Mouse (Mus musculus): ENCODE measurements at regions not wholly inside any gene's neighbourhood (a gene's known extent, or its start where the extent isn't known, plus 50 kb on each side); places are given as distances from the start of the nearest gene placed in this dataset.

- 76% methylated on average over 6 of the region's 6 CpGs for WGBS (ENCODE audit: insufficient replicate concordance)
- Histone ChIP-seq H3K36me3 (replicated peaks; ENCODE audit: insufficient read depth, low read length) (no peaks in the 10 kb centered on the region), H3K9me3 (ENCODE audit: low read length) (no peaks in the 10 kb centered on the region), H3K4me3 (ENCODE audit: low read depth, low read length) (no peak overlapping the region), H3K9ac (replicated peaks) (no peak overlapping the region), H3K4me2 (ENCODE audit: low read depth, low read length) (no peak overlapping the region), H3K27me3 (ENCODE audit: insufficient read depth, low read length) (no peaks in the 10 kb centered on the region), H3K4me1 (ENCODE audit: insufficient read depth) (no peaks in the 10 kb centered on the region), H3K27ac (ENCODE audit: low read depth) (no peak overlapping the region)
- ATAC-seq (no peak), DNase-seq (no peak)
- no peak for TF ChIP-seq EP300 (IDR thresholded peaks at IDR 0.05; ENCODE audit: low read depth)
- TF ChIP-seq CTCF (IDR thresholded peaks at IDR 0.05; ENCODE audit: low read depth), result no peak
These were observed 318.5 kb downstream of the Phkb start for GRCm38 (mm10) chr8:86159074-86159783.

DNA sequence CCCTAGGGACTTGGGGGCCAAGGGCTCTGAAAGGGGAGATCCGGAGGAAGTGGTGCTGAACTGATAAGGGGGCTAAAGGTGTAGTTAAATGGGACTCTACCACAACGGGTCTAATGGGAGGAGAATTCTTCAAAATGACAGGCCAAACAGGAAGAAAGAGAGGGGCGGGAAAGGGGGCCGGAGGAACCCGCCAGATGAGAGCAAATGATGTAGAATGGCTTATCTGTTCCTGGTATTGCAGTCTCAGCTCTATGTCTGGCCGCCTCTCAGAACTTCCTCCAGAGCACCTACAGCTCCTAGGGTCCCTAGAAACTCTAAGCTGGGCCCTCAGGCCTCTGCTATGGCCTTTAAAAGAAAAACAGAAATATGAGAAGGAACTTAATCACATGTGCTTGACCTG, 306.8 kb downstream of the Phkb start:
- H3K27ac ChIP-seq (ENCODE audit: low read depth), result no peak overlapping the region
- no peaks in the 10 kb centered on the region for H3K27me3 ChIP-seq (ENCODE audit: insufficient read depth, low read length)
- H3K4me3 ChIP-seq (ENCODE audit: low read depth, low read length), result no peak overlapping the region
- no peak for ATAC-seq
- TF ChIP-seq EP300 (IDR thresholded peaks at IDR 0.05; ENCODE audit: low read depth) (no peak), CTCF (IDR thresholded peaks at IDR 0.05; ENCODE audit: low read depth) (no peak)
- no peak for DNase-seq
- H3K36me3 ChIP-seq (replicated peaks; ENCODE audit: insufficient read depth, low read length), result no peaks in the 10 kb centered on the region
- 20% methylated on average over 6 of the region's 6 CpGs for WGBS (ENCODE audit: insufficient replicate concordance)
- no peaks in the 10 kb centered on the region for H3K4me1 ChIP-seq (ENCODE audit: insufficient read depth)
- no peak overlapping the region for H3K9ac ChIP-seq (replicated peaks)
- no peak overlapping the region for H3K4me2 ChIP-seq (ENCODE audit: low read depth, low read length)
- H3K9me3 ChIP-seq (ENCODE audit: low read length), result no peaks in the 10 kb centered on the region

GRCm38 (mm10) chr8:86125244-86125643, 284.5 kb downstream of the Phkb start:
- WGBS (ENCODE audit: insufficient replicate concordance), result 63% methylated on average over 2 of the region's 2 CpGs
- H3K4me1 ChIP-seq (ENCODE audit: insufficient read depth), result no peaks in the 10 kb centered on the region
- DNase-seq, result no peak

DNA sequence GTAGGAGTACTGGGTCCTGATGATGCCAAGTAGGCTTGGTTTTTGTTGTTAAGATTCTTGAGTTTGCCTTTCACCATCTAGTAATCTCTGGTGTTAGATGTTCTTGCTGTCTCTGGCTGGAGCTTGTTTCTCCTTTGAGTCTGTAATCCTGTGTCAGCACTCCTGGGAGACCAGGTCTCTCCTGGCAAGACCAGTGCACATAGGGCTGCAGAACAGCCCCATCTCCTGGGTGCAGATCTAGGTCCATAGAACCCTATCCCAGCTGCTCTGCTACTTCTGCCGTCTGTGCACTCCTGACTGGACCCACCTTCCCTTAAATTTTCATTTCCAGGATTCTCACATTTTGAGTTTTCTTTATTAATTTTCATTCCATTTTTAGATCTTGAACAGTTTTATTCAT, 283.9 kb downstream of the Phkb start:
- H3K9ac ChIP-seq (replicated peaks), result no peak overlapping the region
- 70% methylated on average over 1 of the region's 1 CpGs for WGBS (ENCODE audit: insufficient replicate concordance)
- no peaks in the 10 kb centered on the region for H3K27me3 ChIP-seq (ENCODE audit: insufficient read depth, low read length)
- H3K4me1 ChIP-seq (ENCODE audit: insufficient read depth), result no peaks in the 10 kb centered on the region
- H3K4me3 ChIP-seq (ENCODE audit: low read depth, low read length), result no peak overlapping the region
- ATAC-seq, result no peak
- no peaks in the 10 kb centered on the region for H3K9me3 ChIP-seq (ENCODE audit: low read length)
- no peak overlapping the region for H3K4me2 ChIP-seq (ENCODE audit: low read depth, low read length)
- H3K36me3 ChIP-seq (replicated peaks; ENCODE audit: insufficient read depth, low read length), result no peaks in the 10 kb centered on the region
- no peak for TF ChIP-seq EP300 (IDR thresholded peaks at IDR 0.05; ENCODE audit: low read depth)
- no peak for TF ChIP-seq CTCF (IDR thresholded peaks at IDR 0.05; ENCODE audit: low read depth)
- no peak overlapping the region for H3K27ac ChIP-seq (ENCODE audit: low read depth)
- no peak for DNase-seq

More at GRCm38 (mm10) chr8:86125244-86125643, 284.5 kb downstream of the Phkb start:
- no peaks in the 10 kb centered on the region for H3K36me3 ChIP-seq (replicated peaks; ENCODE audit: insufficient read depth, low read length)
- no peak overlapping the region for H3K4me3 ChIP-seq (ENCODE audit: low read depth, low read length)
- no peak for TF ChIP-seq CTCF (IDR thresholded peaks at IDR 0.05; ENCODE audit: low read depth)
- TF ChIP-seq EP300 (IDR thresholded peaks at IDR 0.05; ENCODE audit: low read depth), result no peak
- no peak overlapping the region for H3K9ac ChIP-seq (replicated peaks)
- no peak for ATAC-seq
- no peak overlapping the region for H3K4me2 ChIP-seq (ENCODE audit: low read depth, low read length)
- H3K27ac ChIP-seq (ENCODE audit: low read depth), result no peak overlapping the region
- no peaks in the 10 kb centered on the region for H3K27me3 ChIP-seq (ENCODE audit: insufficient read depth, low read length)
- H3K9me3 ChIP-seq (ENCODE audit: low read length), result no peaks in the 10 kb centered on the region
